Comparison of ENCODE assay signal across 18 mouse cellular contexts in the genomic region with DNA sequence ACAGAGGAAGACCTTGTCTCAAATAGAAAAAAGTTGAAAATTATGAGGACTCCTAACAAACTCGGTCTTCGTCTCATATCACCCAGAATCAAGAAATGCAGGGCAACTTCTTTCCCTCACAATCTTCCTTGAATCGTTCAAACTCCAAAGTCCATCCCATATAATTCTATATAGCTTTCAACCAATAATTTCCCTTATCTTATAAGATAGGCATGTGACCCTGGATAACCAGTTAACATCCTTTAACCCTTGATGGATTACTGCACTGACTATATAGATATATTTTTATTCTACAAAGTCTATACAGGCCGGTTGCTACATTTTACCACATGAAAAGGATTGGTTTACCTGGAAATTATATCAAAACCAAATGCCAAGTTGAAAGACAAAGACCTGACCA.
"Had no signal": no experiment of that assay in that cellular context is flagged by ENCODE, and none has a peak within 500 bp of the region (broad histone marks: within the 10 kb centered on the region; RNA-seq: fewer than 3 reads in every experiment).

No protein-coding gene starts in this region.

- DNase-seq: lung, adult 18-20 months; lung, embryonic 14.5 days; lung, postnatal 10 days; lung, postnatal 4 days; midbrain, embryonic 14.5 days; retina, postnatal 1 day; right cerebral cortex, adult 18-20 months; right cerebral cortex, postnatal 25 days; right cerebral cortex, postnatal 4 days; thymus, postnatal 36 days had no signal

- H3K27ac ChIP-seq: midbrain, embryonic 10.5 days; midbrain, embryonic 12.5 days; neural tube, embryonic 13.5 days; neural tube, embryonic 15.5 days; stomach, embryonic 15.5 days; stomach, postnatal 0 days had no signal

- H3K9ac ChIP-seq: lung, embryonic 14.5 days; midbrain, embryonic 12.5 days; neural tube, embryonic 13.5 days; neural tube, embryonic 15.5 days; stomach, embryonic 15.5 days had no signal

- H3K27me3 ChIP-seq: midbrain, embryonic 12.5 days; neural tube, embryonic 13.5 days; neural tube, embryonic 15.5 days; stomach, embryonic 15.5 days had no signal

- H3K9me3 ChIP-seq: neural tube, embryonic 13.5 days; neural tube, embryonic 15.5 days; stomach, embryonic 15.5 days had no signal

- H3K36me3 ChIP-seq: midbrain, embryonic 10.5 days; midbrain, embryonic 12.5 days; neural tube, embryonic 13.5 days; neural tube, embryonic 15.5 days; stomach, embryonic 15.5 days had no signal

- H3K4me2 ChIP-seq: lung, embryonic 14.5 days; midbrain, embryonic 12.5 days; neural tube, embryonic 13.5 days; neural tube, embryonic 15.5 days; stomach, embryonic 15.5 days had no signal

- ATAC-seq: midbrain, embryonic 16.5 days had no signal

- H3K4me3 ChIP-seq: midbrain, embryonic 10.5 days; midbrain, embryonic 12.5 days; myocyte; neural tube, embryonic 13.5 days; neural tube, embryonic 15.5 days; stomach, embryonic 15.5 days had no signal
